Mouse (Mus musculus) spleen, adult 18-20 months (tissue): Measurements from ENCODE around the gene Pifo.

Source experiments
- DNase-seq, 2 experiments: peaks; one replicate each; pipeline ENCODE4 v3.0.0; 2022; ENCODE audit warnings: mixed read lengths in 2 of 2

Gene Pifo

DNA sequence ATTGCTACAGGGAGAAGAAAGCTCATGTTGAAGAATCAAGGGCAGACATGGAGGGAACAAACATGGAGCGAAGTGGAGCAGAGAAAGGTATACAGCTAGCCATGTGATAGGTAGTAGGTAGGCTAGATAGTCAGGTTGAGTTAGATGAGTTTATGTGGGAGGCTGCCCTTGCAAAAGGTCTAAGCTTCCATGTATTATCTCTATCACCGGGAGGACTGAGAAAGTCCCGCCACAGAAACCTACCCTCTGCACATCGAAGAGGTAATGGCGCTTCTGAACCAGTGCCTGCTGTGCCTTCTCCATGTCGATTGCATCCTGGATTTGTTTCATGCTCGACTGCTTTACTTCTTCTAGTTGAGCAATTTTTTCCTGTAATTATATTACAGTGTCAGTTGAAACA lies 63.1 kb downstream of the Pifo start:
- DNase-seq: no peak
